Mouse (Mus musculus): Measurements from ENCODE around the gene Ceacam20.
"Not testable (repeated sequence)": the region's sequence is repeated elsewhere in the genome, so short reads cannot be mapped to it uniquely, and the experiment has no call there.

Gene Ceacam20

DNA sequence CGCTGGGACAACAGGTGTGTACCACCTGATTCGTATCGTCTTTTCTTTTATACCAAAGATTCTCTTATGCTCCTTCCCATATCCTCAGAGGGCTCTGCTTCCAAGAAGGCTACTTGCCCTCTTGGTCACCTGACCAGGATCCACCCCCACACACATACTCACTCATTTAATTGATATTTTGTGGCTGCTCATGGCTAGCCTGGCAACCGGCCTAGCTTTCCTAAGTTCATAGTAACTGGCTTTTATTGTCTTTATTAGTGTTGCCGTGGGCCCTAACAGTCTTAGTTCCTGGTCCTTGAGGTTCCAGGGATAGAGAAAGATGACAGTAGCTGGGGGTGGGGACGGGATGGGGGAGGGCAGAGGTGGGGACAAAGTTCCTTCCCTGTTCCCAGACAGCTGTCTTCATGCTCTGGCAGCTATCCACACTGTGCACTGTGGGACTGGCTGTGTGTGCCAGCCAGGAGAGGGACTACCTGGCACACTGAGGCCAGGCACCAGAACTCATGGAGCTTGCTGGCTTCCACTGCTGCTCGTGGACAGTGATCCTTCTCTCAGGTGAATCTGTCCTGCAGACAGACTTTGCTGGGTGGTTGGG lies at the start of gene Ceacam20:
TSS of gene Ceacam20 (plus strand) at position 428 of the 595 bp plus-strand sequence.
- DNase-seq (ENCODE audit: low read depth, low spot score) = no peak

- DNase-seq (ENCODE audit: low read depth, low spot score) = no peak
These were observed 45.1 kb upstream of the Ceacam20 start for GRCm38 (mm10) chr7:19920166-19920505.

- DNase-seq (ENCODE audit: low read depth, low spot score) = peak; percentile 61
These were observed 44.5 kb upstream of the Ceacam20 start, which contains the start of gene Pvr for GRCm38 (mm10) chr7:19920506-19921261. TSS of gene Pvr (minus strand) at chr7:19921160.

DNA sequence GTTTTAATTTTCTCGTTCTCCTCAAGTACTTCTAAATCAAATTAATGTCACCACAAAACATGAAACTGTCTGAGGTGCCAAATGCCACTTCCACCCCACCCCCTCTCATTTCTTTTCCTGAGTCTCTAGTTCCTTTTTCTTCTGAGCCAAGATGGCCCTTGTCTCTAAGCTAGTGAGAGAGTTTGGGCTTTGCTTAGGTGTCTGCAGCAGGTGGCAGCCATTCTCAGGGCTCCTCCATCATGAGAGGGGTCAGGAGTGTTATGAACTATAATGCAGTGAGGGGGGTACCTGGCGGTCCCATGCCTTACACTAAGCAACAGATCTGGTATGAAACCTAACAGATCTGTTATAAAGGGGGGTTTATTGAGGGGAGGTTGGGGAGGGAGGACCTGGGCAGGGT lies 41.9 kb upstream of the Ceacam20 start:
- no peak for DNase-seq (ENCODE audit: low read depth, low spot score)

- DNase-seq (ENCODE audit: low read depth, low spot score) = no peak
These were observed 41.4 kb upstream of the Ceacam20 start for GRCm38 (mm10) chr7:19923797-19924196.

DNA sequence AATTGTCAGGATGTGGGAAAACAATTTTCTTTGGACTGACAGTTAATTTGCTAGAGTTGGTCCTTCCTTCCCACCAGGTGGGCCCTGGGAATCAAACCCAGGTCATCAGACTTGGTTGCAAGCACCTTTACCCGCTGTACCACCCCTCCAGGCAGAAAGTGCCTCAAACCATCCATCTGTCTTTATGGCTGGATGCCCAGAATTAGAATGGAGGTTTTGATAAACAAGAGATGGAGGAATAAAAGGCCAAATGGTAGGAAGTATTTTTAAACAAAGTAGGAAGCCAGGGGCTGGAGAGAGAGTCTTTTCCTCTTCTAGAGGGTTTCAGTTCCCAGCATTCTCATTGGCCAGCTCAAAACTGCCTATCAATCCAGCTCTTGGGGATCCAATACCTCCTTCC lies 39.8 kb upstream of the Ceacam20 start:
- no peak for DNase-seq (ENCODE audit: low read depth, low spot score)

GRCm38 (mm10) chr7:19926849-19927480 lies 38.2 kb upstream of the Ceacam20 start:
- no peak for DNase-seq (ENCODE audit: low read depth, low spot score)

GRCm38 (mm10) chr7:19928486-19928885 lies 36.7 kb upstream of the Ceacam20 start:
- DNase-seq (ENCODE audit: low read depth, low spot score) = no peak

- not testable (repeated sequence) for DNase-seq (ENCODE audit: low read depth, low spot score)
These were observed 34.7 kb upstream of the Ceacam20 start for GRCm38 (mm10) chr7:19930481-19930880.

DNA sequence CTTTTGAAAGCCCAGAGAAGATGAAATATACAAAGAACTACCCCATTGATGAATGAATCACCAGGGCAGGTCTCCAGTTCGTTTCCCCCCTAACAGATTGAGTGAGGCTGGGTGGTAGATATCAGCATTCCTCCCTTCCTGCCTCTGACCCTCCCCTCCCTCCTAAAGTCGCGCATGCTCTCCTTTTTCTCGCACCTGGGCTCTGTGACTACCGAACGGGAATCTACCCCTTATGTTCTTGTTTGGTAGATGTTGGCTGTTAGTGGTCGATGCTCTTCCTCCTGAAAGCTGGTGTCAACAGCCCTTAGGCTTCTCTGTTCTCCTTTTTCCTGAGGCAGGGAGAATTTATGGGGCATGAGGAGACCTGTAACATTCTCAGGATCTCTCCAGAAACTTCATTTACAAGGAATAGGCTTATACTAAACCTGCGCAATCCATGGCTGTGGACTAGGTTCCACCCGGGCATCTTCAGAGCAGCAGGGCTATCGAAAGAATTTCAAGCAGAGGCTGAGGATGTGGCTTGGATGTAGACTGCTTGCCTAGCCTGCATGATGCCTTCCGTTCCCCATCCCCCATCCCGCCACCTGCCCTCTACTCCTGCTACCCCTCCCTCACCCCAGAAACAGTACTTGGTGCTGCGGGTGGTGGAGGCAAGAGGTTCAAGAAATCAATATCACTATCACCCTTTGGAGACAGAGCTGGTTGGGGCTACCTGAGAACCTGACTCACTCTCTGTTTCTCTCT lies 32.9 kb upstream of the Ceacam20 start:
- no peak for DNase-seq (ENCODE audit: low read depth, low spot score)

DNA sequence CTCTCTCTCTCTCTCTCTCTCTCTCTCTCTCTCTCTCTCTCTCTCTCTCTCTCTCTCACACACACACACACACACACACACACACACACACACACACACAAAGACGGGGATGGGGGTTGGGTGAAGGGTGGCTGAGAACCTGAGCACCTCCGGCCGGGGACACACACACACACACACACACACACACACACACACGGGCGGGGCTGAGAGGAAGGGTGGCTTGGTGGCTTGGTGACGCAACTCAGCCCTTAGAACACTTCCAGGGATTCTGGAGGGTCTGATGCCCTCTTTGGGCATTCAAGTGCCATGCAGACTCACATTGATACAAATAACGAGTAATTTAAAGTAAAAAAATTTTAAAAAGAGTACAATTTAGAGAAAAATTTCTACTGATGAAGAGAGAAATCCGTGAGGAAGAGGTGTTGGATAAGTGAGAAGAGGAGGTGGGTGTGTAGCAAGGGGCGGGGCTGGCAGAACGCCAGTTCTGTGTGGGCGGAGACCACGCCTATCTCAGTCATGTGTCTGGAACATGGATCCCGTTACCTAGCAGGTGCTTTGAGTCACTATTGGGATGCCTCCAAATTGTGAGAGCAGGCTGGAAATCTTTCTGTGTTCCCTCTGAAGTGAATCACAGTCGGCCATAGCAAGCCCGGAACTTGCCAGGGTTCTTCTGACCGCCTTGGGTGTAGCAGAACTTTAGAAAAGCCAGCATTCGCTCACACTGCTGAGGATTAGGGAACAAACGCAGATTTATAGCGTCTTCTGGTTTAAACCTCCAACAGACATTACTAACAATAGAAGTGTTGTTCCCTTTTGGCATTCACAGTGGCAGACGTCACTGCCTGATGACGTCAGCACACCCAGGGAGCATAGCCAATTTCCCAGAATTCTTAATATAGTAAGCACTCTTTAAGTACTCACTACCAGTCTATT lies 32.1 kb upstream of the Ceacam20 start:
- DNase-seq (ENCODE audit: low read depth, low spot score) = peak; percentile 83

GRCm38 (mm10) chr7:19935171-19935751 lies 30.0 kb upstream of the Ceacam20 start:
- peak; percentile 27 for DNase-seq (ENCODE audit: low read depth, low spot score)

- DNase-seq (ENCODE audit: low read depth, low spot score) = no peak
These were observed 29.3 kb upstream of the Ceacam20 start for GRCm38 (mm10) chr7:19935961-19936360.

GRCm38 (mm10) chr7:19937229-19937821 lies 27.9 kb upstream of the Ceacam20 start:
- DNase-seq (ENCODE audit: low read depth, low spot score) = no peak

GRCm38 (mm10) chr7:19939555-19940235 lies 25.5 kb upstream of the Ceacam20 start:
- peak; percentile 77 for DNase-seq (ENCODE audit: low read depth, low spot score)

GRCm38 (mm10) chr7:19940256-19940655 lies 25.0 kb upstream of the Ceacam20 start:
- DNase-seq (ENCODE audit: low read depth, low spot score) = no peak

- no peak for DNase-seq (ENCODE audit: low read depth, low spot score)
These were observed 20.5 kb upstream of the Ceacam20 start for GRCm38 (mm10) chr7:19944709-19945108.

GRCm38 (mm10) chr7:19945201-19945600 lies 20.0 kb upstream of the Ceacam20 start:
- no peak for DNase-seq (ENCODE audit: low read depth, low spot score)

DNA sequence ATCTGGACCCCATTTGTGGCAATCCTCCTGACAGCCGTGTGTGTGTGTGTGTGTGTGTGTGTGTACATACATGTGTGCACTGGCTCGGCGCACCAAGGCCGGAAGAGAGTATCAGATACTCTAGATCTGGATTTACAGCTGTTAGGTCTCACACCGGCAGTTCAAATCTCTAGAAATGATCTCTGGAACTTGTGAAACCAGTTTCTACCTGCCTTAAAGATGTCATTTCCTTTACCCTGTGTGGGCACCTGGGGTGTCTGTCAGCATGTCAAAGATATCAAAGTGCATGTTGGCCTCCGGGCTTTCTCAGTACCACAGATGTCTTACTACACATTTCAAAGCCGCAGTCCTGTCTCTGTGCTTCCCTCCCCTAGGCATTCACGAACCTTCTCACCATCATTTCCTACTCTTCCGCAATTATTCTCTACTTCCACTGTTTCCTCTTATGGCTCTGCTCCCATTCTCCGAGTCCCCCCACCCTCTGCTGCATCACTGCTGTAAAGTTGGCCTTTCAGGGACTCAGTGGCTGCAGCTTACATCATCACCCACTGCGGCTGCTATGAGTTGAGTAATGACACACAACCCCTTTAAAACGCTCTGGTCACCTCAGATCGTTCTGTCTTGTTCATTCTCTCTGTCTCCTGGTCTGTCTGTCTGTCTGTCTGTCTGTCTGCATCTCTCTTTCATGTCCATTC lies 19.2 kb upstream of the Ceacam20 start:
- no peak for DNase-seq (ENCODE audit: low read depth, low spot score)

All from skeletal muscle tissue, adult 2 months (tissue).